Mouse (Mus musculus) limb, embryonic 12.5 days (tissue): ENCODE data around the gene Tex26. TPM values are rescaled to one million over a fixed set of nuclear protein-coding genes. Genes with fewer than 3 reads are reported as not detected.

Experiments used
- ATAC-seq: fragments of 200-750 bp; cut with Nextera tagmentation; 2 replicates; pipeline ENCODE4 v1.8.0; 2017; ENCODE audit warnings: low read depth, moderate TSS enrichment; ENCODE audit not compliant: insufficient number of reproducible peaks, insufficient read depth, low FRiP score, low TSS enrichment
- H3K27ac ChIP-seq: fragments of 300-500 bp; sonication (generic); 2 replicates; pipeline ENCODE4 v1.5.1; 2016; ENCODE audit warnings: mild to moderate bottlenecking, moderate library complexity
- H3K27me3 ChIP-seq: fragments of 300-500 bp; sonication (generic); 2 replicates; pipeline ENCODE4 v1.6.1; 2016; ENCODE audit warnings: mild to moderate bottlenecking, moderate library complexity
- H3K36me3 ChIP-seq: fragments of 300-500 bp; sonication (generic); 2 replicates; pipeline ENCODE4 v1.6.1; 2016; ENCODE audit warnings: mild to moderate bottlenecking, moderate library complexity
- H3K4me1 ChIP-seq: fragments of 300-500 bp; sonication (generic); replicated peaks from 2 replicates; pipeline ENCODE4 v1.6.1; 2016
- H3K4me2 ChIP-seq: fragments of 300-500 bp; sonication (generic); 2 replicates; pipeline ENCODE4 v1.6.1; 2016; ENCODE audit warnings: mild to moderate bottlenecking, moderate library complexity
- H3K4me3 ChIP-seq: fragments of 300-500 bp; sonication (generic); replicated peaks from 2 replicates; pipeline ENCODE4 v1.5.1; 2016; ENCODE audit warnings: mild to moderate bottlenecking
- H3K9ac ChIP-seq: fragments of 300-500 bp; sonication (generic); replicated peaks from 2 replicates; pipeline ENCODE4 v1.6.1; 2016; ENCODE audit warnings: mild to moderate bottlenecking, moderate library complexity
- H3K9me3 ChIP-seq: fragments of 300-500 bp; sonication (generic); 2 replicates; pipeline ENCODE4 v1.6.1; 2016; ENCODE audit warnings: mild to moderate bottlenecking, moderate library complexity
- WGBS: fragments of 180-500 bp; shearing (Covaris S2); methylation state at CpG from one replicate; pipeline ENCODE4 v1.1.7; 2016; 5-methylcytosine and 5-hydroxymethylcytosine counted together
- polyA plus RNA-seq: library from polyadenylated mRNA; unstranded; fragments of >200 nt; fragmentation: Nextera tagmentation; extraction: Ambion mirVana; gene quantifications from 2 replicates; pipeline ENCODE4 v1.2.1, GENCODE M21; 2016

The Tex26 gene
- polyA plus RNA-seq, 1 experiment from 2014 or later = 0.38 TPM

- no peak overlapping the region for H3K27ac ChIP-seq
Observed at GRCm38 (mm10) chr5:149456544-149456943, 17.1 kb downstream of the Tex26 start.

GRCm38 (mm10) chr5:149462071-149462470 lies 22.6 kb downstream of the Tex26 start:
- Histone ChIP-seq H3K27me3 (no peaks in the 10 kb centered on the region), H3K9me3 (no peaks in the 10 kb centered on the region), H3K36me3 (no peaks in the 10 kb centered on the region), H3K9ac (no peak overlapping the region), H3K4me1 (peaks cover 26% of the 10 kb centered on the region), H3K4me3 (no peak overlapping the region), H3K4me2 (no peak overlapping the region), H3K27ac (no peak overlapping the region)
- WGBS = 83% methylated on average over 3 of the region's 3 CpGs
- ATAC-seq = no peak

More at GRCm38 (mm10) chr5:149456544-149456943, 17.1 kb downstream of the Tex26 start:
- no peaks in the 10 kb centered on the region for H3K9me3 ChIP-seq
- WGBS = 87% methylated on average over 7 of the region's 7 CpGs
- H3K4me2 ChIP-seq = no peak overlapping the region
- no peak overlapping the region for H3K4me3 ChIP-seq
- 0 out of 2 replicates have a peak, but pooled peaks cover 3% of the 10 kb centered on the region for H3K4me1 ChIP-seq
- no peak overlapping the region for H3K9ac ChIP-seq
- no peak for ATAC-seq
- H3K27me3 ChIP-seq = no peaks in the 10 kb centered on the region
- H3K36me3 ChIP-seq = no peaks in the 10 kb centered on the region

- peaks cover 26% of the 10 kb centered on the region for H3K4me1 ChIP-seq
- H3K9me3 ChIP-seq = no peaks in the 10 kb centered on the region
- H3K4me2 ChIP-seq = no peak overlapping the region
- H3K9ac ChIP-seq = no peak overlapping the region
- no peak overlapping the region for H3K27ac ChIP-seq
- H3K36me3 ChIP-seq = no peaks in the 10 kb centered on the region
- WGBS = 27% methylated on average over 4 of the region's 5 CpGs
- H3K27me3 ChIP-seq = no peaks in the 10 kb centered on the region
- no peak for ATAC-seq
- H3K4me3 ChIP-seq = no peak overlapping the region
Observed at GRCm38 (mm10) chr5:149465305-149465704, 25.8 kb downstream of the Tex26 start.

GRCm38 (mm10) chr5:149474142-149474541 lies 34.7 kb downstream of the Tex26 start:
- Histone ChIP-seq H3K27ac (no peak overlapping the region), H3K9ac (no peak overlapping the region), H3K4me2 (no peak overlapping the region), H3K27me3 (no peaks in the 10 kb centered on the region), H3K36me3 (no peaks in the 10 kb centered on the region), H3K9me3 (no peaks in the 10 kb centered on the region), H3K4me3 (no peak overlapping the region), H3K4me1 (no peaks in the 10 kb centered on the region)
- 92% methylated on average over 9 of the region's 9 CpGs for WGBS
- ATAC-seq = no peak

GRCm38 (mm10) chr5:149474701-149475468 lies 35.4 kb downstream of the Tex26 start:
- Histone ChIP-seq H3K4me2 (no peak overlapping the region), H3K27ac (no peak overlapping the region), H3K9me3 (no peaks in the 10 kb centered on the region), H3K9ac (no peak overlapping the region), H3K4me1 (no peaks in the 10 kb centered on the region), H3K4me3 (no peak overlapping the region), H3K27me3 (no peaks in the 10 kb centered on the region), H3K36me3 (no peaks in the 10 kb centered on the region)
- no peak for ATAC-seq
- WGBS = 90% methylated on average over 16 of the region's 16 CpGs

- Histone ChIP-seq H3K27me3 (no peaks in the 10 kb centered on the region), H3K4me3 (no peak overlapping the region), H3K4me1 (no peaks in the 10 kb centered on the region), H3K36me3 (no peaks in the 10 kb centered on the region), H3K27ac (no peak overlapping the region), H3K9ac (no peak overlapping the region), H3K4me2 (no peak overlapping the region), H3K9me3 (no peaks in the 10 kb centered on the region)
- ATAC-seq = no peak
- 78% methylated on average over 7 of the region's 7 CpGs for WGBS
Observed at GRCm38 (mm10) chr5:149481920-149482319, 42.5 kb downstream of the Tex26 start.

GRCm38 (mm10) chr5:149483321-149484052 lies 44.0 kb downstream of the Tex26 start:
- Histone ChIP-seq H3K9ac (no peak overlapping the region), H3K4me3 (no peak overlapping the region), H3K36me3 (no peaks in the 10 kb centered on the region), H3K4me1 (no peaks in the 10 kb centered on the region), H3K27me3 (no peaks in the 10 kb centered on the region), H3K9me3 (no peaks in the 10 kb centered on the region), H3K4me2 (no peak overlapping the region), H3K27ac (no peak overlapping the region)
- ATAC-seq = no peak
- WGBS = 64% methylated on average over 12 of the region's 12 CpGs

GRCm38 (mm10) chr5:149484270-149484669 lies 44.8 kb downstream of the Tex26 start:
- H3K4me1 ChIP-seq = no peaks in the 10 kb centered on the region
- no peaks in the 10 kb centered on the region for H3K9me3 ChIP-seq
- 85% methylated on average over 12 of the region's 12 CpGs for WGBS
- no peak overlapping the region for H3K27ac ChIP-seq
- no peak overlapping the region for H3K4me3 ChIP-seq
- no peak overlapping the region for H3K4me2 ChIP-seq
- no peaks in the 10 kb centered on the region for H3K36me3 ChIP-seq
- H3K9ac ChIP-seq = no peak overlapping the region
- H3K27me3 ChIP-seq = no peaks in the 10 kb centered on the region
- no peak for ATAC-seq

GRCm38 (mm10) chr5:149485447-149485846 lies 46.0 kb downstream of the Tex26 start:
- H3K36me3 ChIP-seq = no peaks in the 10 kb centered on the region

GRCm38 (mm10) chr5:149488360-149489021 lies 49.0 kb downstream of the Tex26 start:
- no peak for ATAC-seq
- H3K4me2 ChIP-seq = no peak overlapping the region
- H3K9ac ChIP-seq = no peak overlapping the region
- H3K4me3 ChIP-seq = no peak overlapping the region
- no peaks in the 10 kb centered on the region for H3K27me3 ChIP-seq
- no peaks in the 10 kb centered on the region for H3K36me3 ChIP-seq
- 50% methylated on average over 11 of the region's 11 CpGs for WGBS
- H3K9me3 ChIP-seq = no peaks in the 10 kb centered on the region
- no peak overlapping the region for H3K27ac ChIP-seq
- H3K4me1 ChIP-seq = no peaks in the 10 kb centered on the region

More at GRCm38 (mm10) chr5:149485447-149485846, 46.0 kb downstream of the Tex26 start:
- no peak overlapping the region for H3K4me3 ChIP-seq
- no peak overlapping the region for H3K9ac ChIP-seq
- no peaks in the 10 kb centered on the region for H3K27me3 ChIP-seq
- no peaks in the 10 kb centered on the region for H3K4me1 ChIP-seq
- no peak for ATAC-seq
- H3K27ac ChIP-seq = no peak overlapping the region
- 87% methylated on average over 6 of the region's 6 CpGs for WGBS
- H3K4me2 ChIP-seq = no peak overlapping the region
- no peaks in the 10 kb centered on the region for H3K9me3 ChIP-seq

GRCm38 (mm10) chr5:149489136-149489535 lies 49.7 kb downstream of the Tex26 start:
- Histone ChIP-seq H3K9ac (no peak overlapping the region), H3K4me1 (no peaks in the 10 kb centered on the region), H3K4me3 (no peak overlapping the region), H3K36me3 (no peaks in the 10 kb centered on the region), H3K27me3 (no peaks in the 10 kb centered on the region), H3K9me3 (no peaks in the 10 kb centered on the region), H3K27ac (peak overlapping the region; percentile 35; the same call in 1 of the 2 replicates), H3K4me2 (no peak overlapping the region)
- no peak for ATAC-seq
- 73% methylated on average over 11 of the region's 11 CpGs for WGBS
